Comparison of ENCODE assay signal across 8 mouse cellular contexts in the genomic region with DNA sequence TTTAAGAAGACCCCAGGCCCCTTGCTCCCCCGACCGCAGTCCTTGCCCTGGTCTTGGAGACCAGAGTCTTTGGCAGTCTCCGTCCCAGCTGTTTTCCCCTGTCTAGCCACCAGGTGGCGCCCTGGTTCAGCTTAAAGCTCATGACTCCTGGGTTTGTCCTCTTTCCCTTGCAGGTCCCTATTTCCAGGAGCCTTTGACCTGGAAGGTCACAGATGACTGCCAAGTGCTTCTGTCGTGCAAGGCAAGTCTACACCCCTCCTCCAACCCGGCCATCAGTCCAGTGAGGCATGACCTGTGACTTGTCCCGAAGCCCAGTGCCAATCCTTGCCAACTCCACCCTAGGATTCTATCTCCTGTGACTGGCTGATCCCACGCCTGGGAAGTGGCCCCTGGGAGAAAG. TPM values are rescaled to one million over a fixed set of nuclear protein-coding genes. Genes with fewer than 3 reads are reported as not detected.
DNase-seq lines count a peak whose midpoint lies in the region; ATAC-seq and TF ChIP-seq lines count a peak whose summit lies in the region.

No protein-coding gene starts in this region.

- no peak for TF ChIP-seq EP300 in lung, postnatal 0 days (IDR thresholded peaks at IDR 0.05)

- H3K4me1 ChIP-seq in G1E (ENCODE audit: insufficient read depth, low read depth, low read length): peaks cover 3% of the 10 kb centered on the region; the same call in 1 of the 2 replicates
- no peaks in the 10 kb centered on the region for H3K4me1 ChIP-seq in brown adipose tissue, adult 24 weeks (ENCODE audit: control insufficient read depth, insufficient read depth, insufficient read length, low read length)
- H3K4me1 ChIP-seq in forebrain, embryonic 13.5 days: 0 out of 2 replicates have a peak, but pooled peaks cover 4% of the 10 kb centered on the region
- H3K4me1 ChIP-seq in lung, postnatal 0 days (ENCODE audit: insufficient read depth, low read depth, low read length): 0 out of 2 replicates have a peak, but pooled peaks cover 3% of the 10 kb centered on the region

- peak; percentile 28; the same call in 1 of the 2 replicates for ATAC-seq in G1E (ENCODE audit: extremely low read depth, insufficient number of reproducible peaks, low FRiP score, poor library complexity, severe bottlenecking)
- peak; percentile 45; the same call in 1 of the 2 replicates for ATAC-seq in forebrain, embryonic 13.5 days
- ATAC-seq in lung, postnatal 0 days: peak; percentile 30

- WGBS in forebrain, embryonic 13.5 days: 21% methylated on average over 8 of the region's 8 CpGs
- WGBS in lung, postnatal 0 days: 19% methylated on average over 8 of the region's 8 CpGs

- peak overlapping the region; percentile 50; the same call in 1 of the 2 replicates for H3K27ac ChIP-seq in brown adipose tissue, adult 24 weeks (replicated peaks; ENCODE audit: low read depth, low read length)
- no peak overlapping the region for H3K27ac ChIP-seq in forebrain, embryonic 13.5 days
- H3K27ac ChIP-seq in lung, postnatal 0 days (ENCODE audit: low read length): no peak overlapping the region

- TF ChIP-seq CTCF in G1E (IDR thresholded peaks at IDR 0.05; ENCODE audit: low read depth, low read length): peak; percentile 82
- TF ChIP-seq CTCF in lung, postnatal 0 days (IDR thresholded peaks at IDR 0.05): peak; percentile 93

- no peaks in the 10 kb centered on the region for H3K36me3 ChIP-seq in G1E (replicated peaks)
- H3K36me3 ChIP-seq in forebrain, embryonic 13.5 days (ENCODE audit: poor library complexity, severe bottlenecking): no peaks in the 10 kb centered on the region
- H3K36me3 ChIP-seq in lung, postnatal 0 days (ENCODE audit: insufficient read depth, low read length): no peaks in the 10 kb centered on the region

- intact Hi-C loops in heart, postnatal 36 days (cut with DNase I): loop anchor here (1.0 to 10.0 kb wide), 4 partner anchors 36 to 253 kb away; a partner anchor contains a TSS

- no peak overlapping the region for H3K4me3 ChIP-seq in G1E (ENCODE audit: low read depth, low read length)
- H3K4me3 ChIP-seq in brown adipose tissue, adult 24 weeks (ENCODE audit: insufficient read depth, low read depth, low read length): no peak overlapping the region
- H3K4me3 ChIP-seq in forebrain, embryonic 13.5 days: no peak overlapping the region
- H3K4me3 ChIP-seq in lung, postnatal 0 days (ENCODE audit: low read depth, low read length): no peak overlapping the region

- no peak overlapping the region for H3K4me2 ChIP-seq in forebrain, embryonic 13.5 days
- H3K4me2 ChIP-seq in lung, postnatal 0 days (replicated peaks; ENCODE audit: low read depth, low read length): no peak overlapping the region

- peak; percentile 69 for DNase-seq in G1E (ENCODE audit: low spot score)
- DNase-seq in heart, postnatal 36 days: peak; percentile 93 to 96
- DNase-seq in layer of hippocampus, adult 9-11 months: peak; percentile 72
- peak; percentile 87 for DNase-seq in lung, postnatal 0 days (ENCODE audit: low spot score)
- peak; percentile 85 to 91 for DNase-seq in right cerebral cortex, postnatal 10 days (ENCODE audit: low spot score in 2 of 2)
- DNase-seq in urinary bladder, postnatal 14 days (ENCODE audit: low spot score): peak; percentile 88

- H3K9me3 ChIP-seq in G1E (replicated peaks): peaks cover 4% of the 10 kb centered on the region
- no peaks in the 10 kb centered on the region for H3K9me3 ChIP-seq in forebrain, embryonic 13.5 days (replicated peaks)
- H3K9me3 ChIP-seq in lung, postnatal 0 days (ENCODE audit: low read length): no peaks in the 10 kb centered on the region

- H3K27me3 ChIP-seq in G1E (ENCODE audit: insufficient read depth, low read length): peaks cover 15% of the 10 kb centered on the region; the same call in 1 of the 2 replicates
- 0 out of 2 replicates have a peak, but pooled peaks cover 3% of the 10 kb centered on the region for H3K27me3 ChIP-seq in forebrain, embryonic 13.5 days
- no peaks in the 10 kb centered on the region for H3K27me3 ChIP-seq in lung, postnatal 0 days (replicated peaks; ENCODE audit: insufficient read depth, low read length)

- no peak overlapping the region for H3K9ac ChIP-seq in forebrain, embryonic 13.5 days
- no peak overlapping the region for H3K9ac ChIP-seq in lung, postnatal 0 days (replicated peaks; ENCODE audit: low read depth)

RNA-seq across cellular contexts. Expression of a gene that starts 42.0 kb away (rescaled TPM):
- total RNA-seq in G1E (2014; fragmentation: Nextera tagmentation) (not detected in 2 replicates), G1E (2017) (0.06 and 0.11 TPM in 2 replicates)
- polyA plus RNA-seq in G1E (2012): not detected in 2 replicates
- polyA plus RNA-seq in brown adipose tissue, adult 24 weeks (2012; ENCODE audit: insufficient read depth, insufficient read length, missing spikeins): 7.0 and 8.0 TPM in 2 replicates
- 0.09 TPM in 1 of 2 replicates, not detected in the other for polyA plus RNA-seq in forebrain, embryonic 13.5 days (2015; fragmentation: Nextera tagmentation; extraction: Ambion mirVana)
- under 1 TPM; 0.86 to 0.95 TPM for total RNA-seq in heart, postnatal 36 days (2021)
- 3.0 and 3.3 TPM in 2 replicates for polyA plus RNA-seq in lung, postnatal 0 days (2015; fragmentation: Nextera tagmentation; extraction: Ambion mirVana)

RNA-seq across cellular contexts. Expression of a gene that starts 54.0 kb away (rescaled TPM):
- total RNA-seq in G1E (2014; fragmentation: Nextera tagmentation) (355 and 418 TPM in 2 replicates), G1E (2017) (223 and 241 TPM in 2 replicates)
- 299 and 339 TPM in 2 replicates for polyA plus RNA-seq in G1E (2012)
- polyA plus RNA-seq in brown adipose tissue, adult 24 weeks (2012; ENCODE audit: insufficient read depth, insufficient read length, missing spikeins): 58.3 and 62.6 TPM in 2 replicates
- 341 and 352 TPM in 2 replicates for polyA plus RNA-seq in forebrain, embryonic 13.5 days (2015; fragmentation: Nextera tagmentation; extraction: Ambion mirVana)
- 10 to 100 TPM; 37.1 to 45.6 TPM for total RNA-seq in heart, postnatal 36 days (2021)
- 153 and 160 TPM in 2 replicates for polyA plus RNA-seq in lung, postnatal 0 days (2015; fragmentation: Nextera tagmentation; extraction: Ambion mirVana)
